Mouse (Mus musculus): Measurements from ENCODE around the gene Colgalt1.

DNA sequence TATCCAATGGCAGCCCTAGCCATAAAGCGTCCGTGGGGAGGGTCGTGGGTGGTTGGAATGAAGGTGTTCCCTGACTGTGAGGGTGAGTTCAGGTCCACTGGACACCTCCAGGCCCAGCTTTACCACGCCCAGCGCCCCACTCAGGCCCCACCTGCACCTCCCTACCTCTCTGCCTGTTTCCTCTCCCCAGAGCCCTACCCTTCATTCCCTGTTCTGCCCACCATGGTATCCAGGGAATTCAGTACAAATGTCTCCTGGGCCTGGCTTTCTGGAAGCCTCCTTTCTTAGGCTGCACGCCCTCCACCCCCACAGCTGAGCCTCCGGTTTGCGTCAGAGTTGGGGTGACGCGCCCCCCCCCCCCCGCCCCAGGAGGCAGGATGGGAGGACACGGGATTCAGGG is 59.4 kb downstream of the Colgalt1 start:
- TF ChIP-seq CTCF (IDR thresholded peaks at IDR 0.05; ENCODE audit: borderline replicate concordance, extremely low read depth, insufficient read depth, insufficient read length), result no peak
- no peak for TF ChIP-seq POLR2A (IDR thresholded peaks at IDR 0.05; ENCODE audit: borderline replicate concordance, extremely low read depth, insufficient read depth, insufficient read length, poor library complexity, severe bottlenecking)

Measured in brain, embryonic 14.5 days (tissue).